Mouse (Mus musculus) c-Kit-positive CD71-negative TER-119-negative erythroid progenitor cells, embryonic 14.5 days (primary cell): Measurements from ENCODE around the gene Trim15.

ENCODE experiments used
- DNase-seq: peaks from one replicate; pipeline ENCODE4 v3.0.0-alpha.2; 2013; ENCODE audit warnings: low read depth

Gene Trim15

GRCm38 (mm10) chr17:36825525-36825924 lies 41.5 kb downstream of the Trim15 start:
- no peak for DNase-seq

DNA sequence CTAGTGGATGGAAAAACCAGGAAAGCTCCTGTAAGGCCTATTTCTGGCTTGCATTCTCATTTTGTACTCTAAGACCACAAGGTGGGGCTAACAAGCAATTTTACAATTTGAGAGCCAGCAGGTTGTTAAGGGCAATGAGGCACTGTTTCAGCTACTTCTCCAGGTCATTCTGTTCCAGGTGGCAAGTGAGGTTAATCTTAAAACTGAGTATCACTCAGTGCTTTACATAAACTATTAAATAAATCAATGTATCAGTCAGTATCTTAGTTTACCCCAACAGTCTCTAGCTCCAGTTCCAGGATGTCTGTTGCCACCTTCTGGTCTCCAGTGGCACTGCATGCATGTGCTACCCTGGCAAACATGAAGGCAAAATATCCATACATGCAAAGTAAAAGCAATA lies 43.0 kb downstream of the Trim15 start:
- DNase-seq: no peak

DNA sequence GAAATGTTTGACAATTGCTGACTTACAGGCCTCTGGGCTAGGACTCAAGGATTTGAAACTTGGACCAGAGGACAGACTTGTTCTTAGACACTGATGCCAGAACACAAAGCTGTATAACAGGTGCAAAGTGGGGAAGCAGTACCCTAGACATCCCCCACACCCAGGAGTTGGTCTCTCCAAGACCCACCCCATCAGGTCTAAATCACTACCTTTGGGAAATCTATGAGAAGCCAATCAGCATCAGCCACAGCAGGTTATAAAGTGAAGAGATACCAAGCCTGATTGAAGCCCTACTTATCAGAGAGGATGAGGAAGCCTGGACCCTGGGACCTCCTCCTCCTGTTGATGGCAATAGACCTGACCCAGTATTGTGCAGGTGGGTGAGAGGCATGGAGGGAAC lies 55.1 kb downstream of the Trim15 start, which contains the start of gene H2-M10.6:
H2-M10.6 (plus strand) TSS at position 301 of the 400 bp plus-strand sequence.
- DNase-seq: no peak
